Mouse (Mus musculus): ENCODE results near the gene Tnrc18.

- TF ChIP-seq CTCF (IDR thresholded peaks at IDR 0.05; ENCODE audit: insufficient read depth, low read depth, low read length) (no peak), POLR2A (IDR thresholded peaks at IDR 0.05; ENCODE audit: insufficient read depth, low read depth, low read length) (no peak)
Measured at GRCm38 (mm10) chr5:142814711-142815420, 2.6 kb downstream of the Tnrc18 start.
